Mouse (Mus musculus) inflammation-experienced regulatory T-cells, adult 6 months (primary cell): ENCODE data around the gene Rabl6. TPM values are rescaled to one million over a fixed set of nuclear protein-coding genes. Genes with fewer than 3 reads are reported as not detected.

ENCODE experiments used
- ATAC-seq: one replicate; pipeline ENCODE4 v1.8.0; 2017
- polyA plus RNA-seq, 3 experiments: library from polyadenylated mRNA; unstranded; fragments of 100-300 nt; shearing (Covaris generic); gene quantifications; one replicate each; pipeline ENCODE4 v1.2.1; 2017

Rabl6 gene
- polyA plus RNA-seq, 3 experiments from 2014 or later: 14.0 to 28.3 (median 18.0) TPM

DNA sequence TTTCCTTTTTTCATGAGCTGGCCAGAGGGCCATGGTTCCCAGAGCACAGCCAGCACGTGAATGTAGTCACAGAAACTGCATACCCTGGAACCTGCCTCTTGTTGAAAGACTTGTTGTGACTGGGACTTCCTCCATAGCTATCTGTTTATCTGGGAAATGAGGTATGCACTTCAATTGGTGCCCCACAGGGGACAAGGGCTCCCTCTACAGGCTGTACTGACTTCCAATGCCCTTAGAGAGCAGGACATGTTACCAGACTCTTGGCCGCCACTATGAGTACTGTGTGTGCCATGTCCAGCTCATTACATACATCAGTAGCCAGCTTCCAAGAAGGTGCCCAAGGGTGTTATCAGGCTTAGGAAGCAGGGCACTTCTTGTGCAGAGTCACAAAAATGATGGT is 16.5 kb downstream of the Rabl6 start:
- no peak for ATAC-seq

DNA sequence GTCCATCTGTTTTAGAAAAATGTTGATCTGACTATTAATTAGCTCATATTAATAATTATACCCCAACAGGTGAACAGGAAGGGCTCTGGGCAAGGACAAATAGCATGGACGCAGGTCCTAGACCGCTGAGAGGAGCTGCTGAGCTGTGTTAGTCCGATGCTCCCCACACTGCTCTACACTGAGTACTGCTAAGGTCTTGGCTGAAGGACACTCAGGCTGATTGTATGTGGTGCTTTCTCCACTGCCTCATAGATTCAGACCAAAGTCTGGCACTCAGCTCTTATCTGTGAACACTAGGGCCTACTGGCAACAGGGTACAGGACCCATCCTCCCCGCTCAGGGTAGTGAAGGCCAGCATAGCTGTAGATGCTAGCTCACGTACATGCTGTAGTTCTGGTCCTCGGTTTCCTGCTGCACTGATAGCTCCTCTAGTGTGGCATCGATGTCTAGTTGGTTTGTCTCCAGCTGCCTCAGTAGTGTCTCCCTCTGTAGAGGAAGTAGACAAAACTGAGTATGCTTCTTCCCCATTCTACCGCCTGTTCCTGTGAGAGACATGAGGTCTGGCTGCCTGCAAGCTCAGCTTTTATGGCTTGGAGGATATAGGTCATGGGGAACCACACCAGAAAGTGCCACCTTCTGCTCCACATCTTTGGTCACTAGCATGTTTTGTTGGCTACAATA is 20.0 kb downstream of the Rabl6 start:
- ATAC-seq: no peak

DNA sequence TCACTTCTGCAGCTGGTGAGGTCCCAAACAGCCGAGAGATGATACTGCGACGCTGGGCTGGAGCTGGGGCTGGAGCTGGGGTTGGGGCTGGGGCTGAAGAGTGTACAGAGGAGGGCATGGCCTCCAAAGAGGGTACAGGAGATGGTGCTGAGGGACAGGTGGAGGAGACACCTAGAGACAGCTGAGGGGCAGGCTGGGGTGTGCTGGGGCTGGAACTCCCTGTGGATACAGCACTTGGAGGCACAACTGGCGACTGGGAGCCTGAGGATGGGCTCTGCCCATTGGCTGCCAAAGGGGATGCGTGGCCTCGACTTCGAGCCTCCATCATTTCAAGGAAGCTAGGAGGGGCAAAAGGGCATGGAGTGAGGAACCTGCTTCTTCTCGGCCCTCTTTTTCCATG is 21.0 kb downstream of the Rabl6 start:
- no peak for ATAC-seq

DNA sequence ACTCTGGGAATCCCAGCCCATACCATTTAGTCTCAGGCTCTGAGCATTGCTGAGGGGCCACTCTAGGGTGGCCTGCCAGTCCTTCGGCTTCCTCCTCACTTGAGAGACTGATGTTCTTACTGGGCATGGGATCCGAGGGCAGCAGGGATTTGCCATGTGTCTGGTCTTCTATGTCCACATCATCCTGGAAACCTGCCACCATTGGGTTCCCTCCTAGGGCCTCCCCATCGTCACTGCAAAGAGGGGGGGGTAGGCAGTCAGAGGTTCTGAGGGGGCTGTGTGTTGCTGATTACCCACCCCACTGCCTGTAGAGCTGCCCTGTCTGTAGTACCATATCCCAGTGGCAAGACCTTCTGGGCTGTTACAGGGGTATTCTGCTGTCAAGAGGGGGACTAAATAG is 22.7 kb downstream of the Rabl6 start:
- ATAC-seq: no peak

DNA sequence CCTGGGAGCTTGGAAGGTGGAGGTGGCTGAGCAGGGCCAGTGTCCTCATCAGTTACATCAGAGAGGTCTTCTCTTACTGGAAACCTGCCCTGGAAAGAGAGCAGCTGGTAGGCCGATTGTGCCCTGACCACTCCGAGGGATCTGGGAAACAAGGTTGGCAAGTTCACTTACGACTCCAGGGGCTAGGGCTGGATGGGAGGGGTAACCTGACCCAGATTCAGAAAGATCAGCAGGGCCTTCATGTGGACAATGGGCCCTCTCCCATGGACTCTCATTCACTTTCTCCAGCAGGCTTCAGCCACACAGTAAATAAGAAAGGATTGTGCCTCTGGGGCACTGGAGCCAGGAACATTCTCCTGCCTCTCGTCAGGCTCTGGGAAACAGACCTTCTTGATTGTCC is 23.5 kb downstream of the Rabl6 start:
- ATAC-seq: no peak

DNA sequence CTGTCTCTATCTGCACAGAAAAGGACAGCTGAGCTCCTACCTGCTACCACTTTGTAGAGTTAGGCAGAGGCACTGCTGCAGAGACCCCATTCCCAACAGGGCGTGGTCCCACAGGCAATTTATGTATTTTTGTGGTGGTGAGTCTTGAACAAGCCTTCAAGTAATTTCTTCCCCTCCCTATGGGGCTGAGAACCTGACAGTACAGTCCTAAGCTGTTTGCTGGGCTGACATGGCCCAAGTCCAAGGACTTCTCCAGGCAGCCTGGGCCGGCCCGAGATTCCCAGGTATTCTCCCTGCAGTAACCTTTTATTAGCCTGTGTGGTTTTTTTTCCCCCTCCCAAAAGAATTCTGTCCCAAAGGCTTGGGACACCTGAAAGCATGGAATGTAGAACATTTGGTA is 24.2 kb downstream of the Rabl6 start:
- ATAC-seq: no peak

DNA sequence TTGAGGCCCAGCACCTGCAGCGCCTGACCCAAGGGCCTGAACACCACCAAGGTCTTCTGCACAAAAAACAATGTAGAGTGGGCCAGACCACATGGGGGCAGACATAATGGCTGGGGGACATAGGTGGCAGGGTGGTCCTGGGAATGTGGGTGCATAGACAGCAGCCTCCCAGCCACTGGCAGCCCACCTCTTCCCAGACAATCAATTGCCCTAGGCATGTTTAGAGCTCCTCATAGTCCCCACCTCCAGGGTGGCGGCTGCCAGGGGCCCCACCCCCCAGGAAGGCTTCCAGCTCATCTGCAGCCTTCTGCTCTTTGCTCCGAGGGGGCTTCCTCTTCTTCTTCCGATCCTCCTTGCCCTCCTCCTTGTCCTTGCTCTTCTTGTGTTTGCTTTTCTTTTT is 24.8 kb downstream of the Rabl6 start:
- no peak for ATAC-seq

DNA sequence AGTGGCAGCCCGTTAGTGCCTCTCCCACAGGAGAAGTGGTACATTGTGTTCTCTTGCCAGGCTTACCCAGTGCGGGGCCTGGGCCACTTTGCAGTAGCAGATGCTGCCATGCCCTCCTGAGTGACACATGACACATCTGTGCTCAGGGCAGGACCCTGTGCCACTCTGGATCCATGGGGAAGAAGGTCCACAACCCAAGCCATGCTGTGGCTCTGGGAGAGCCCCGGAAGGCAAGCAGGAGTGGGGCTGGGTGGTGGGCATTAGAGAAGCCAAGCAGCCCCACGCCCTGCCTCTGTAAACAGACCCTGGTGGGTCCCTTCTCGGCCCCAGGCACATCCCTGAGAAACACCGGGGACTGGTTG is 25.2 kb downstream of the Rabl6 start:
- no peak for ATAC-seq

DNA sequence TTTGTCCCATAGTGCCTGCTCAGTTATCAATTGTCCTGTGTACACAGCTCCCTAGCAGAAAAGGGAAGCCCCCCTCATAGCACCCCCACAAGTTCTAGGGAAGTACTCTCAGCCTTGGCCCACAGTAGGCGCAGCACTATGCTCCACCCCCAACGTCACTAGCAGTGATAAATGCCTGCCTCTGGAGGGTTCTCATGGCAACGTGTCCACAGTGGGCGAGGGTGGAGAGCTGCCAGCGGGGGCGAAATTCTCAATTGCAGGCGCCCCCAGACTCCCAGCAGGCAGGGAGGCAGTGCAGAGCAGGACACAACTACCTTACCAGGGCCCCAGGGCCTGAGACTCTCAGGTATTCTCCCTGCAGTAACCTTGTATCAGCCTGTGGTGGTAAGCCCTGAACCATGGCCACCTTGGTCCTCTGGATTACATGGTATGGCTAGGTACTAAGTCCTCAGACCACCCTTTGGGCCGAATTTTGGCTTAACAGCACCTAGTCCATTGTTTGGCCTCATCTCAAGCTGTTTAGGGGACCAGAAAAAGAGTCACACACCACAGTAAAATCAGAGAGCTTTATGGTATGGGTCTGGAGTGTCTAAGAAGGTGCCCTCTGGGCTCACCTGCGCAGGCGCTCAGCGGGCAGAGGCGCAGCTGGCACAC is 25.7 kb downstream of the Rabl6 start:
- no peak for ATAC-seq

DNA sequence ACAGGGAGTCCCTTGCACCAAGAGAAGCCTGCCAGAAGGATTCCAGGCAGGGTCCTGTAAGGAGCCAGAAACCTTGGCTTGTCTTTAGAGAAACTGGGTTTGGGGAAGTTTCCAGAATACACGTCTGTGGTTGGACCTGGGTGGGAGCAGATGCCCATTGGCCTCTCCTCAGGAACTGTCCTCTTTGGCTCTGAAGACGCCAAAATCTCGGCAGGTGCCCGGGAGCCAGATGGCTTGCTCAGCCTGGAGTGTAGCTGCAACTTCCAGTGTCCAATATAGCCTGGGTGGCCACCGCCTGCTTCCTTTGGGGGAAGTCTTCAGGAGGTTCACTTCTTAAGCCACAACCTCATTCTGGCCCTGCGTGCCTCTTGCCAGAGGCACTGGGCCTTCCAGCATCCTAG is 26.4 kb downstream of the Rabl6 start:
- ATAC-seq: no peak

DNA sequence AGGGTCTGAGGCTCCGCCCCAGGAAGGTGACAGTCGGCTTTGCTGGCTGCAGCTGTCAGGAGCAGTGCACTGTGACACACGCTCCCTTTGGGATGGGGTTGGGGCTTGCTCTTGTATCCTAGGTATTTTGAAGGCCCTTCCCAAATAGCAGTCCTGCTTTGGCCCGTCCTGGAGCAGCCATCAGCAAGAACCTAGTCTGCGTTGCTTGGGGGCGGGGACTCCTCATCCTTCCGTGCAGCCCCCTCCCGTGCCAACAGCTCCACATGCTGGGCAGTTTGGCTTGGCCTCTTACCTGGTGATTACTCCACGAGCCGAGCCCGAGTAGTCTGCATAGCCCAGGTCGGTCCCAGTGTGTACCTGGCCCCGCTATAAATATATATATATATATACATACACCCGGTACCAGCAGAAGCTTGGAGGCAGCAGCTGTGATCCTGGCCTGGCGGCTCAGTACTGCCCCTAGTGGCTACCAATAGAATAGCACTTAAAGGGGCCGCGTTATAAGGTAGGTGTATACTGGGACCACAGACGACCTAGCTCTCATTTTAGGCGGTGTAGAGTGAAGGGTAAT is 26.9 kb downstream of the Rabl6 start, which contains the start of gene Ajm1:
Gene Ajm1 (minus strand): TSS at position 464 of the 571 bp plus-strand sequence.
- peak; percentile 73 for ATAC-seq

DNA sequence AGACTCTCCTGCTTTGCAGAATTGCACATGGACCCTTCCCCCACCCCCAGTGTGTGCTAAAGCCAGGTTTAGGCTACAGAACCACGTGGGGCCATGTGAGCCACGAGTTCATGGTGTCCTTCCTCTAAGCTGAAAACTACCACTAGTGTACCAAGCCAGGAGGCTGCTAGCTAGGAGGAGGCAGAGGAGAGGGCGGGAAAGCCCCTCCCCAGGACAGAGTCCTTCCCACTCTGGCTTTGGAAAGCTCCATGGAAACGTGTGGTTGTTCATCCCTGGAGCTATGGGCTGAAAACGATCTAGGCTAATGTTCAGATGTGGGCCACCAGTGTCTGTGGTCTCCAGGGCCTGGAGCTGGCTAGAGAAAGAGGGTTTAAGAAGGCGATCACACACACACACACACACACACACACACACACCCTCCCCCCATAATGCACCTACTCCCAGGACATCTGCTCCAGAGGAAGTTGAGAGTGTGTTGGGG is 27.7 kb downstream of the Rabl6 start:
- ATAC-seq: no peak

DNA sequence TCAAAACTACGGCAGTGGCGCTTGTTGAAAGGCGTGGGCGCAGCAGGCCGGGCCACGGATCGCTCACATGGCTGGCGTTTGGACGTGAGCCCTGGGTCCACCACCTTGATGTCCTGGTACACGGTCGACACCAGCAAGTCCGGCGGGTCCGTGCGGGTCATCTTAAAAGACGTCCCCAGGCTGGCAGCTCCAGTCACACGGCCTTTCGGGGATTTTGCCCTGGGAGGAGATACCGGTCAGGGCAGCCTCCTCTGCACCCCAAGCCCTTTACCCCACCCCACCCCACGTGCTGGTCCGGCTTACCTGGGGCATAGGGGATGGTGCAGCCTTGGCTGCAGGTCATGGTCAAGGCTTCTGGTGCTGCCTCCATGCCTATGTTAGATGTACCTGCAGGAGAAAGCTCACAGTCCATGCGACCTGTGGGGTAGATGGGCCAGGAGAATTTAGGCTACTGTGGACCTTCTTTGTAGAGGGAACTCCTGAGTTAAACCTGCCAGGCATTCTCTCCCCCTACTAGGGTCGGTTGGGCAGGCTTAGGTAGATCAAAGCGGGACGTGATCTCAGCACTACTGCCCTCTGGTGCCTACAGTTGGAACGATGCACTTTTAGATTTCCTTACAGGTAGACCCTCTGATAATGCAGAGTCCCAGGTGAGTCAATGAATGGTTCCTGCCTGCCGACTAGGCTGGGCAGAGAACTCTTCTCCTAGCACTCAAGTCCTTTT is 28.4 kb downstream of the Rabl6 start:
- ATAC-seq: peak; percentile 57

DNA sequence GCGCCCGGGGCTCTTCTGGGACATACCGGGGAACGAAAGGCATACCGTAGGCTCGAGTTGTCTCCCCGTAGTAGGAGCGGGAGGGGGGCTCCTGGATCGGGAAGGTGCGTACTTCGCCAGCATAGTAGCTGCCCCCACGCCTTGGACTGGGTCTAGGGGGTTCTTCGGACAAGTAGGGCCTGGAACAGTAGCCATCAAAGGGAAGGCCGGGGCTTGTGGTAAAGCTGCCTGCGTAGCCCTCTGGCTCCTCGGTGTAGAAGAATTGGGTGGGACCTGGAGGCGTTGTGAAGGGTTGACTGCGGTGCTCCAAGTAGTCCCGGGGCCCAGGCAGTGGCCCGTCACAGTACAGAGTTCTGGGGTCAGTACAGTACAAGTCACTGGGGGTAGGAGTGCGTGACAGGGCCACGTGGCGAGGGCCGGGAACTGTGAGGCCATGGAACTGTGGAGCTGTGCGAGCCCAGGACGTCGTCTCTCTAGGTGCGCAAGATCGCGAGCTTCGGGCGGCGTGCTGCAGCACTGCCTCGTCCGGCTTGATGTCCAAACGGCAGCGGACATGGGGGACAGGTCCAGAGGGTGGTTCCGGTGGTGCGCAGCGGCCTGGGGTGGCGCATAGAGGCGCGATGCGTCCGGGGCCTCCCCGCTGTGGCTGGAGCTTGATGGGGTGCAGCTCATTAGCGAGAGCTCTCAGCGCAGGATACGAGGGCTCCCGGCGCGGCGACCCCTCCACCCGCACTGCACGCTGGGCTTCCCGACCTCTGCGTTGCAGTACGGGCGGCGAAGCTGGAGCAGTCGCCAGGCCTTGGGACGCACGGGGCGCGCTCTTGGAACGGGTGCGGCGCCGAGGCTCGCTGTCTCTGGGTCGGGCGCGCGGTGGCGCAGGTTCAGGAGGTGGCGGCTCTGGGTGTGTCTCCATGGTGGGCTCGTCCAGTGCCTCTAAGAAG is 29.3 kb downstream of the Rabl6 start:
- ATAC-seq: no peak

DNA sequence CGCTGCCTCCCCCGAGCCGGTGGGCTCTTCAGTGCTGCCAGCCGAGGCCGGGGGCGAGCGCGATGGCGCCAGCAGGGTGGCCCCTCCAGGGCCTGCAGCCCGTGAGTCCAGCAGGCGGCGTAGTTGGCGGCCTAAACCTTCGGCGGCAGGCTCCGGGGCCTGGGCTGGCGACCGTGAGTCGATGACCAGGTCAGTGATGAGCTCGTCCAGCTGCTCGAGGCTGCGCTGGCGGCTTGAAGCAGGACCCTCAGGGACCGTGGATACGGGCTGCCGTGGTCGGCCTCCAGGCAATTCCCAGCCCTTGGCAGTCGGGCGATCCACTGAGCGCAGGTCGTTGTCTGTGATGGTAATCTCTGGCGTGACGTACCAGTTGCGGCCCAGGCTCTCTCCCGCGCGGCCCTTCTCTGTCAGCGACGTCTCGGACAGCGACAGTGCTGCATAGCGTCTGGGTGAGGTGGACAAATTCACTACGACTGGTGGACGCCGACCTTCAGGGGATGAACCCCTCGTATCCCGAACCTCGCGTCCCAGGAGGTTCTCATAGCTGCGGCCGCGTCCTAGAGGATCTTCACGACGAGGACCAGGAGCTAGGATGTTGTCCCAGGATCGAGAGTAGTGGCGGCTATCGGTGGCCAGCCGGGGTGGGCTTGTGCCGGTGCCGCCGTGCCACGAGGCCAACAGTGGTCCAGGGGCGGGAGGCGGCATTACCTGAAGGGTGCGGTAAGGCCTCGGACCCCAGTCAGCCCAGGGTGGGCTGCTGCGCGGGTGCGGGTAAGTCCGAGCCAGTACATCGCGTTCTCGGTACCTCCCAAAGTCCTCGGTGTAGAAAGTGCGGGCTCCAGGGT is 30.1 kb downstream of the Rabl6 start:
- no peak for ATAC-seq

DNA sequence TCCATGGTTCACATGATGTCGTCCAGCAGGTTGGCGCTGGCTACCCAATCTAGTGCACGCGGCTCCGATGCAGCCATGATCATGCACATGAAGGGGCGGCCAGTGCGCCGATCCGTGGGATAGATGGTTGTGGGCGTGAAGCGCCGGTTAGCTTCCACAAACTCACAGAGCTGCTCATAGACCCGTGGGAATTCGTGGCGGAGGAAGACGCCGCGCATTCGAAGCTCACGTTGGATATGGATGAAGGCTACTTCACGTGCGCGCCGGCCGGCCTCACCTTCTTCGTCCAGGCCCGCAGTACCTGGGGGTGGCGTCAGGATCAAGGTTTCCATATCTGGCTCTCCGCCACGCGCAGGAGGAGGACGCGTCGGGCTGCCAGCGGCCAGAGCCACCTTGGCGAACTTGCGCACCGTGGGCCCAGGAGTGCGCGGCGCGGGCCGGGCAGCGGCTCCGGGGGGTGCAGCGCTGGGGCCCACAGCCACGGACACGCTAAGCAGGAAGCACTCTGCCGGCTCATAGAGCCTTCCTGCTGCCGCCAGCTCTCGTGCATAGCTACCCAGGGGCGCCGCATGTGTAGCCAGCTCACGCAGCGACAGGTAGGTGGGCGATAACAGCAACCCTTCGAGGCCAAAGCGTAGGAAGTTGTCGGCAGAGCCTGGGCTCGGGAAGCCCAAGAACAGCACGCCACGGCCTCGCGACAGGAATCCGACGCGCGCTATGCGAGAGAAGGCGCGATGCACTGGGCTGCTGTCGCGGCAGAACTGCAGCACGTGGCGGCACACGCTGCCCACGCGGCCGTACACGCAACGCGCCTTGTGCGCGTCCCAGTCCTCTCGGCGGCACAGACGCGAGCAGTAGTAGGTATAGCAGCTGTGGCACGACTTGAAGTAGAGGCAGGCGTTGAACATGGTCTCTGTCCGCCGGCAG is 31.1 kb downstream of the Rabl6 start:
- no peak for ATAC-seq

DNA sequence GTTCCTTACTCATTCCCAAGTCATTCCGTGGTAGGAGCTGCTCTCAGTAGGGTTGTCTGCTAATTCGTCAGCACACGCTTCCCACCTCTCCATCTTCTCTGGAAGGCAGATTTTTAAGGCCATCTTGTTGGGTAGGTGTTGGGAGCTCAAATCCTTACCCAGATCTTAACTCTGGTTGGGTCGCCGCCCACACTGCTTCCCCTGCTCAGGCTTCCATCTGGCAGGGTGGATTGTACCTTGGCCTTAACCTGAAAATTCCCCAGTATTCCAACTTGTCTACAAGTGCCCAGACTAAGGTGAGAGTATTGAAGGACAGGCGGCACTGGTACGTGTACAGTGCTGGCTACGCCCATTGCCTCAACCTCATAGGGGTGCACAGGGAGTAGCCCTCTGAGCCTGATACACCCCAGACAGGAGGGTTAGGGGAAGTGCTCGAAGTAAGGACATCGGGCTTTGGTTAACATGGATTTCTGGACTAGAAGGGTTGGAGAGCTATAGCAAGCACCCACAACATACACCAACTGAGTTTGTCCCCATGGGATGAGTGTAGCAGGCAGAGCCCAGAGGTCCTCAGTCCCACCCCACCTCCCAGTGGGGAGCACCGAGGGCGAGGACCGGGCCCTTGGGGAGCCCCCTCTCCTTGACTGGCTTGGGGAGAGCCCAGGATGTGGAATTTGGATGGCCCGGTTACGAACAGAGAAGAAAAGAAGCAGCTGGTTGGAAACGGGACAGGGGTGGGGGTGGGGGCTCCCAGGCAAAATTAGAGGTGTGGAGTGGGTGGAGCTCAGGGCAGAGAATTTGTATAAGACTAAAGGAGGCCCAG is 32.1 kb downstream of the Rabl6 start:
- no peak for ATAC-seq

DNA sequence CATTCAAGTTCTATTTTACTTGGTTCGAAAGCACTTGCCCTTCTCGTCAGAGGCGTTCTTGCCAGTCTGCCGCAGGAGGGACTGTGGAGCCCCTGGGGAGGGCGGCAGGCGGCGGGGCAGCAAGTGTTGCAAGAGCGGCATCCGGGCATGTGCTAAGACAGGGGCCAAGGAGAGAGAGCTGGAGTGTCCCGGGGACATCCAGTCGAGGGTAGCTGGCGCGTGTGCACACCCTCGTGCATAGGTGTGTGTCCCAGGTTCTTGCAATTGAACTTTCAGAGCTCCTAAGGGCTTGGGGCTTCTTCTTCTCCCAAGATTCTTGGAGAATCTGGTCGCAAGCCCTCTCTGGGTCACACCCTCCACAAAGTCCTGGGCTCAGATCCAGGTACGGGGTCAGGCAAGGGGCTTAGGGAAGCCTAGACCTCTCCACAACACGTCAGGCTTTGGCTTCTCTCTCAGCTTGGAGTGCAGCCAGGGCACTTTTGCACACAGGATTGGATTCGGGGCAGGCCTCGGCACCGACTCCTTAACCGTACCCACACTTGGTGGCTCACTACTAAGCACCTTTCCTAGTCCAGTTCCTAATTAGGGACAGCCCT is 32.8 kb downstream of the Rabl6 start:
- no peak for ATAC-seq
